Mouse (Mus musculus): ENCODE measurements around the gene Fam131a. TPM values are rescaled to one million over a fixed set of nuclear protein-coding genes. Genes with fewer than 3 reads are reported as not detected.

Fam131a gene
- polyA plus RNA-seq (2017; shearing (Covaris generic)) = 0.95 TPM

GRCm38 (mm10) chr16:20693111-20693701 lies at the start of gene Fam131a:
TSS of gene Fam131a (plus strand) at chr16:20693241.

GRCm38 (mm10) chr16:20651076-20651946 lies 41.7 kb upstream of the Fam131a start, which contains the start of gene Psmd2:
TSS of gene Psmd2 (plus strand) at chr16:20651652.

GRCm38 (mm10) chr16:20668013-20668412 lies 25.0 kb upstream of the Fam131a start, which contains the start of gene Eif4g1:
TSS of gene Eif4g1 (plus strand) at chr16:20668313.

GRCm38 (mm10) chr16:20717181-20717977 lies 24.3 kb downstream of the Fam131a start, which contains the start of the genes Polr2h and Clcn2:
TSS of gene Polr2h (plus strand) at chr16:20717665.
TSS of gene Clcn2 (minus strand) at chr16:20717746.

GRCm38 (mm10) chr16:20732925-20733730 lies 40.1 kb downstream of the Fam131a start, which contains the start of gene Chrd:
TSS of gene Chrd (plus strand) at chr16:20733127.

GRCm38 (mm10) chr16:20733731-20734730 lies 41.0 kb downstream of the Fam131a start, which contains the start of gene Thpo:
TSS of gene Thpo (minus strand) at chr16:20734511.

Other genes starting within 250 kb of the Fam131a start
- 74.1 TPM for gene Eif2b5, start 194.4 kb upstream of the Fam131a start, polyA plus RNA-seq (2017; shearing (Covaris generic))
- 28.3 TPM for gene Dvl3, start 176.3 kb upstream of the Fam131a start, polyA plus RNA-seq (2017; shearing (Covaris generic))
- gene Ap2m1, start 157.8 kb upstream of the Fam131a start, polyA plus RNA-seq (2017; shearing (Covaris generic)) = 410 TPM
- 71.0 TPM for gene Abcf3, start 144.7 kb upstream of the Fam131a start, polyA plus RNA-seq (2017; shearing (Covaris generic))
- 0.07 TPM for gene Vwa5b2, start 103.8 kb upstream of the Fam131a start, polyA plus RNA-seq (2017; shearing (Covaris generic))
- gene Eef1akmt4, start 81.6 kb upstream of the Fam131a start, polyA plus RNA-seq (2017; shearing (Covaris generic)) = 20.3 TPM
- not detected for gene Gm49333, start 81.6 kb upstream of the Fam131a start, polyA plus RNA-seq (2017; shearing (Covaris generic))
- 40.1 TPM for gene Alg3, start 81.5 kb upstream of the Fam131a start, polyA plus RNA-seq (2017; shearing (Covaris generic))
- gene Camk2n2, start 72.0 kb upstream of the Fam131a start, polyA plus RNA-seq (2017; shearing (Covaris generic)) = 0.28 TPM
- gene Ece2, start 63.4 kb upstream of the Fam131a start, polyA plus RNA-seq (2017; shearing (Covaris generic)) = not detected
- 258 TPM for gene Psmd2, start 41.6 kb upstream of the Fam131a start, polyA plus RNA-seq (2017; shearing (Covaris generic))
- 130 TPM for gene Eif4g1, start 24.9 kb upstream of the Fam131a start, polyA plus RNA-seq (2017; shearing (Covaris generic))
- 62.2 TPM for gene Polr2h, start 24.4 kb downstream of the Fam131a start, polyA plus RNA-seq (2017; shearing (Covaris generic))
- gene Clcn2, start 24.5 kb downstream of the Fam131a start, polyA plus RNA-seq (2017; shearing (Covaris generic)) = 4.7 TPM
- gene Chrd, start 39.9 kb downstream of the Fam131a start, polyA plus RNA-seq (2017; shearing (Covaris generic)) = not detected
- gene Thpo, start 41.3 kb downstream of the Fam131a start, polyA plus RNA-seq (2017; shearing (Covaris generic)) = not detected

All from CD4-positive, CD25-positive, alpha-beta regulatory T cell (primary cell).